Mouse (Mus musculus) cerebellum, adult 2 months (tissue): ENCODE measurements at regions not wholly inside any gene's neighbourhood (a gene's known extent, or its start where the extent isn't known, plus 50 kb on each side); places are given as distances from the start of the nearest gene placed in this dataset.
A peak's percentile ranks its signal among the peaks of the same experiment; 100 is the strongest.

Source experiments
- DNase-seq, 2 experiments: peaks; one replicate each; pipeline ENCODE4 v3.0.0; 2021
- H3K27ac ChIP-seq: fragments of 200-500 bp; 2 replicates; pipeline ENCODE4 v1.5.1; 2012; ENCODE audit warnings: low read length, control low read depth, inconsistent platforms; ENCODE audit not compliant: insufficient read depth
- H3K27me3 ChIP-seq: fragments of 200-500 bp; 2 replicates; pipeline ENCODE4 v1.6.1; 2012; ENCODE audit warnings: inconsistent platforms, mild to moderate bottlenecking, low read length, moderate library complexity; ENCODE audit not compliant: control insufficient read depth, insufficient read depth
- H3K4me1 ChIP-seq: fragments of 200-500 bp; 2 replicates; pipeline ENCODE4 v1.6.1; 2011; ENCODE audit warnings: low read length; ENCODE audit not compliant: control insufficient read depth, insufficient read depth
- H3K4me3 ChIP-seq: fragments of 200-500 bp; replicated peaks from 2 replicates; pipeline ENCODE3; 2011; ENCODE audit warnings: mild to moderate bottlenecking, low read depth, low read length, control low read depth; ENCODE audit not compliant: insufficient read depth
- CTCF ChIP-seq: fragments of 200-500 bp; IDR thresholded peaks from 2 replicates; pipeline ENCODE4 v1.5.1; 2011; ENCODE audit warnings: low read depth, mild to moderate bottlenecking, control low read depth, low read length, moderate library complexity, borderline replicate concordance; ENCODE audit not compliant: insufficient read depth
- POLR2A ChIP-seq: fragments of 200-500 bp; IDR thresholded peaks from 2 replicates; pipeline ENCODE4 v1.6.1; 2011; ENCODE audit warnings: low read length, control low read depth, borderline replicate concordance; ENCODE audit not compliant: insufficient read depth
- WGBS: fragments of 180-500 bp; shearing (Covaris S2); methylation state at CpG from one replicate; pipeline ENCODE4 v1.1.7; 2018; 5-methylcytosine and 5-hydroxymethylcytosine counted together

- DNase-seq = no peak
- no peaks in the 10 kb centered on the region for H3K4me1 ChIP-seq
- H3K27ac ChIP-seq = no peak overlapping the region
- TF ChIP-seq POLR2A = no peak
- no peak overlapping the region for H3K4me3 ChIP-seq
- no peaks in the 10 kb centered on the region for H3K27me3 ChIP-seq
- WGBS = 60% methylated on average over 5 of the region's 5 CpGs
These were observed 59.6 kb upstream of the Trpc7 start for GRCm38 (mm10) chr13:56955358-56955757.

GRCm38 (mm10) chr13:56948086-56948485 lies 52.3 kb upstream of the Trpc7 start:
- H3K4me3 ChIP-seq = no peak overlapping the region
- no peak for DNase-seq
- TF ChIP-seq CTCF = no peak
- TF ChIP-seq POLR2A = no peak
- WGBS = 72% methylated on average over 6 of the region's 6 CpGs
- H3K27me3 ChIP-seq = no peaks in the 10 kb centered on the region
- no peak overlapping the region for H3K27ac ChIP-seq
- H3K4me1 ChIP-seq = peaks cover 4% of the 10 kb centered on the region; the same call in 1 of the 2 replicates

GRCm38 (mm10) chr13:56947266-56947665 lies 51.5 kb upstream of the Trpc7 start:
- TF ChIP-seq CTCF (no peak), POLR2A (no peak)

More at GRCm38 (mm10) chr13:56947266-56947665, 51.5 kb upstream of the Trpc7 start:
- 17% methylated on average over 7 of the region's 7 CpGs for WGBS
- DNase-seq = peak in 1 of 2 experiments; percentile 7
- Histone ChIP-seq H3K4me1 (peaks cover 7% of the 10 kb centered on the region), H3K27ac (no peak overlapping the region), H3K4me3 (no peak overlapping the region), H3K27me3 (no peaks in the 10 kb centered on the region)
